Mouse (Mus musculus): ENCODE results near the gene Sdha. TPM values are rescaled to one million over a fixed set of nuclear protein-coding genes. Genes with fewer than 3 reads are reported as not detected.

Gene Sdha
- polyA plus RNA-seq, 1 experiment from 2014 or later = 405 TPM

DNA sequence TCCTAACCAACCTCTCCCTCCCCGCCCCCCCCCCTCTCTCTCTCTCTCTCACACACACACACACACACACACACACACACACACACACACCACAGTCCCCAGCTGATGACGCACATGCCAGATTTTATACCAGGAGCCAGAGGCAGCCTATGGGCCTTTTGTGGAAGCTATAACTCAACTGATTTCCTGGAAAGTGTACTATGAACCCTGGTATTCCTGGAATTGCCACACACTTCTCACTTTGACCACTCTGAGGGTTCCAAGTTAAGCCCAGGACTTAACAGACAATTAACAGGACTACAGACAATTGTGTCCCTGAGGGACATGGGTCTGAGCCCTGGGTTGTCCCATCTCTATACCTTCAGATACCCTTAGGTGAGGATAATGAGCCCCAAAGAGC, 67.8 kb downstream of the Sdha start:
- Histone ChIP-seq H3K27me3 (replicated peaks; ENCODE audit: control insufficient read depth, insufficient read depth, low read length) (no peaks in the 10 kb centered on the region), H3K9ac (ENCODE audit: low read depth, low read length) (no peak overlapping the region), H3K4me2 (ENCODE audit: low read depth, low read length) (no peak overlapping the region), H3K27ac (ENCODE audit: low read length) (no peak overlapping the region), H3K36me3 (ENCODE audit: control insufficient read depth, insufficient read depth, low read length) (no peaks in the 10 kb centered on the region), H3K4me3 (ENCODE audit: low read length) (no peak overlapping the region), H3K4me1 (ENCODE audit: control insufficient read depth, insufficient read depth, low read length) (no peaks in the 10 kb centered on the region), H3K9me3 (ENCODE audit: control insufficient read depth, low read length) (no peaks in the 10 kb centered on the region)
- ATAC-seq = peak; percentile 89
- WGBS = 46% methylated on average over 2 of the region's 2 CpGs

DNA sequence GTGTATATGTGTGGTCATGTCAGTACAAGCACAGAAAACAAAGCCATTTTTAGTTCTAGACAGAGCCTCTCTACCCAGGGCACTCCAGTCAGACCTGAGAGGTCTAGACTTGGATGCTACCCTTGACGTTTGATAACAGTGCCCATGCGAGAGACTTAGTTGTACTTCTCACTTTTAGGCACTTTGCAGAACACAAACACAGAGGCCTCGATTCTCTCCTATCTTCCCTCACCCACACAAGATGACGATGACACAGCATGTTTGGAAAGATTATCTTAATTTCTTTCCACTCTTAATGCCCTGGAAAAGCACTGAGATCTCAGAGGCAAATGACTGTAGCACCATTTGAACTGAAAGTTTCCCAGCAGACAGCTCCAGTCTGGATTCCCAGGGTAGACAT, 74.4 kb downstream of the Sdha start:
- H3K4me3 ChIP-seq (ENCODE audit: low read length) = no peak overlapping the region
- H3K9ac ChIP-seq (ENCODE audit: low read depth, low read length) = no peak overlapping the region
- H3K27ac ChIP-seq (ENCODE audit: low read length) = no peak overlapping the region
- H3K36me3 ChIP-seq (ENCODE audit: control insufficient read depth, insufficient read depth, low read length) = no peaks in the 10 kb centered on the region
- WGBS = 71% methylated on average over 4 of the region's 4 CpGs
- no peaks in the 10 kb centered on the region for H3K4me1 ChIP-seq (ENCODE audit: control insufficient read depth, insufficient read depth, low read length)
- H3K9me3 ChIP-seq (ENCODE audit: control insufficient read depth, low read length) = no peaks in the 10 kb centered on the region
- no peaks in the 10 kb centered on the region for H3K27me3 ChIP-seq (replicated peaks; ENCODE audit: control insufficient read depth, insufficient read depth, low read length)
- ATAC-seq = no peak
- no peak overlapping the region for H3K4me2 ChIP-seq (ENCODE audit: low read depth, low read length)

Other genes with a start within 250 kb of the Sdha start
- 8.5 and 10.3 TPM in 2 replicates for gene Slc9a3, start 228.8 kb downstream of the Sdha start, polyA plus RNA-seq (2015; fragmentation: Nextera tagmentation; extraction: Ambion mirVana)
- gene Exoc3, start 141.5 kb downstream of the Sdha start, polyA plus RNA-seq (2015; fragmentation: Nextera tagmentation; extraction: Ambion mirVana) = 58.8 and 66.4 TPM in 2 replicates
- gene Ahrr, start 57.9 kb downstream of the Sdha start, polyA plus RNA-seq (2015; fragmentation: Nextera tagmentation; extraction: Ambion mirVana) = 0.43 and 0.54 TPM in 2 replicates
- 203 and 214 TPM in 2 replicates for gene Pdcd6, start 32.7 kb downstream of the Sdha start, polyA plus RNA-seq (2015; fragmentation: Nextera tagmentation; extraction: Ambion mirVana)
- gene Ccdc127, start within 50 bp of the Sdha start, polyA plus RNA-seq (2015; fragmentation: Nextera tagmentation; extraction: Ambion mirVana) = 38.5 and 39.4 TPM in 2 replicates
- gene Lrrc14b, start 13.7 kb upstream of the Sdha start, polyA plus RNA-seq (2015; fragmentation: Nextera tagmentation; extraction: Ambion mirVana) = not detected in 2 replicates
- gene Zfp72, start 40.6 kb upstream of the Sdha start, polyA plus RNA-seq (2015; fragmentation: Nextera tagmentation; extraction: Ambion mirVana) = 3.6 and 3.8 TPM in 2 replicates
- 90.8 and 94.4 TPM in 2 replicates for gene Ftl1-ps1, start 49.4 kb upstream of the Sdha start, polyA plus RNA-seq (2015; fragmentation: Nextera tagmentation; extraction: Ambion mirVana)
- gene Zfp825, start 143.7 kb upstream of the Sdha start, polyA plus RNA-seq (2015; fragmentation: Nextera tagmentation; extraction: Ambion mirVana) = 12.8 and 15.2 TPM in 2 replicates